Mouse (Mus musculus) lung, embryonic 15.5 days (tissue): ENCODE measurements around the gene Ust. TPM values are rescaled to one million over a fixed set of nuclear protein-coding genes. Genes with fewer than 3 reads are reported as not detected.

Source experiments
- ATAC-seq: fragments of 200-750 bp; cut with Nextera tagmentation; 2 replicates; pipeline ENCODE4 v1.8.0; 2017; ENCODE audit warnings: moderate number of reproducible peaks, borderline replicate concordance; ENCODE audit not compliant: low FRiP score, low TSS enrichment; ENCODE audit errors: extremely low read depth
- H3K27ac ChIP-seq: fragments of 300-500 bp; sonication (generic); 2 replicates; pipeline ENCODE4 v1.5.1; 2015; ENCODE audit warnings: moderate library complexity, mild to moderate bottlenecking, inconsistent platforms
- H3K27me3 ChIP-seq: fragments of 300-500 bp; sonication (generic); 2 replicates; pipeline ENCODE4 v1.6.1; 2015; ENCODE audit warnings: inconsistent platforms
- H3K36me3 ChIP-seq: fragments of 300-500 bp; sonication (generic); 2 replicates; pipeline ENCODE4 v1.6.1; 2015; ENCODE audit warnings: inconsistent platforms
- H3K4me1 ChIP-seq: fragments of 300-500 bp; sonication (generic); 2 replicates; pipeline ENCODE4 v1.6.1; 2015; ENCODE audit warnings: inconsistent platforms
- H3K4me2 ChIP-seq: fragments of 300-500 bp; sonication (generic); 2 replicates; pipeline ENCODE4 v1.6.1; 2015; ENCODE audit warnings: inconsistent platforms, mild to moderate bottlenecking, moderate library complexity
- H3K4me3 ChIP-seq: fragments of 300-500 bp; sonication (generic); 2 replicates; pipeline ENCODE4 v1.5.1; 2015; ENCODE audit warnings: mild to moderate bottlenecking, inconsistent platforms
- H3K9ac ChIP-seq: fragments of 300-500 bp; sonication (generic); 2 replicates; pipeline ENCODE4 v1.6.1; 2015; ENCODE audit warnings: inconsistent platforms
- H3K9me3 ChIP-seq: fragments of 300-500 bp; sonication (generic); 2 replicates; pipeline ENCODE4 v1.6.1; 2016; ENCODE audit warnings: inconsistent platforms
- whole genome bisulfite sequencing: fragments of 180-500 bp; shearing (Covaris S2); methylation state at CpG from one replicate; pipeline ENCODE4 v1.1.7; 2015; 5-methylcytosine and 5-hydroxymethylcytosine counted together
- polyA plus RNA-seq: library from polyadenylated mRNA; unstranded; fragments of >200 nt; fragmentation: Nextera tagmentation; extraction: Ambion mirVana; gene quantifications from 2 replicates; pipeline ENCODE4 v1.2.1, GENCODE M21; 2015

Ust gene
- polyA plus RNA-seq, 1 experiment from 2014 or later: 6.8 TPM

GRCm38 (mm10) chr10:8419496-8420009, 99.1 kb downstream of the Ust start:
- H3K9me3 ChIP-seq: no peaks in the 10 kb centered on the region
- no peak overlapping the region for H3K4me2 ChIP-seq
- H3K36me3 ChIP-seq: no peaks in the 10 kb centered on the region
- H3K9ac ChIP-seq: no peak overlapping the region
- H3K27ac ChIP-seq: no peak overlapping the region
- H3K4me1 ChIP-seq: peaks cover 4% of the 10 kb centered on the region; the same call in 1 of the 2 replicates
- WGBS: 45% methylated on average over 6 of the region's 6 CpGs
- no peaks in the 10 kb centered on the region for H3K27me3 ChIP-seq
- no peak for ATAC-seq
- H3K4me3 ChIP-seq: no peak overlapping the region

- Histone ChIP-seq H3K4me1 (no peaks in the 10 kb centered on the region), H3K9me3 (no peaks in the 10 kb centered on the region), H3K27me3 (no peaks in the 10 kb centered on the region), H3K27ac (no peak overlapping the region), H3K36me3 (no peaks in the 10 kb centered on the region), H3K9ac (no peak overlapping the region), H3K4me2 (no peak overlapping the region), H3K4me3 (no peak overlapping the region)
- 83% methylated on average over 5 of the region's 5 CpGs for WGBS
- no peak for ATAC-seq
These were observed 103.2 kb downstream of the Ust start for GRCm38 (mm10) chr10:8415474-8415873.

- Histone ChIP-seq H3K4me1 (no peaks in the 10 kb centered on the region), H3K9ac (no peak overlapping the region), H3K27ac (no peak overlapping the region), H3K4me3 (no peak overlapping the region), H3K27me3 (no peaks in the 10 kb centered on the region), H3K4me2 (no peak overlapping the region), H3K36me3 (no peaks in the 10 kb centered on the region), H3K9me3 (no peaks in the 10 kb centered on the region)
- WGBS: 84% methylated on average over 7 of the region's 7 CpGs
- ATAC-seq: no peak
These were observed 103.6 kb downstream of the Ust start for GRCm38 (mm10) chr10:8415036-8415435.

- no peak overlapping the region for H3K4me2 ChIP-seq
- no peaks in the 10 kb centered on the region for H3K4me1 ChIP-seq
- no peak for ATAC-seq
- WGBS: 83% methylated on average over 4 of the region's 4 CpGs
- no peak overlapping the region for H3K4me3 ChIP-seq
- H3K9ac ChIP-seq: no peak overlapping the region
- no peaks in the 10 kb centered on the region for H3K27me3 ChIP-seq
- no peaks in the 10 kb centered on the region for H3K36me3 ChIP-seq
- H3K27ac ChIP-seq: no peak overlapping the region
- H3K9me3 ChIP-seq: no peaks in the 10 kb centered on the region
These were observed 113.5 kb downstream of the Ust start for GRCm38 (mm10) chr10:8405141-8405540.

- Histone ChIP-seq H3K9me3 (no peaks in the 10 kb centered on the region), H3K27ac (no peak overlapping the region), H3K4me1 (no peaks in the 10 kb centered on the region), H3K9ac (no peak overlapping the region), H3K4me3 (no peak overlapping the region), H3K36me3 (no peaks in the 10 kb centered on the region), H3K4me2 (no peak overlapping the region), H3K27me3 (no peaks in the 10 kb centered on the region)
- ATAC-seq: no peak
- 78% methylated on average over 2 of the region's 2 CpGs for WGBS
These were observed 126.4 kb downstream of the Ust start for GRCm38 (mm10) chr10:8392226-8392625.

GRCm38 (mm10) chr10:8391264-8391748, 127.3 kb downstream of the Ust start:
- H3K9me3 ChIP-seq: no peaks in the 10 kb centered on the region
- no peaks in the 10 kb centered on the region for H3K27me3 ChIP-seq
- no peak for ATAC-seq
- H3K4me3 ChIP-seq: no peak overlapping the region
- no peaks in the 10 kb centered on the region for H3K4me1 ChIP-seq
- H3K36me3 ChIP-seq: no peaks in the 10 kb centered on the region
- H3K4me2 ChIP-seq: no peak overlapping the region
- H3K27ac ChIP-seq: no peak overlapping the region
- WGBS: 76% methylated on average over 4 of the region's 4 CpGs
- H3K9ac ChIP-seq: no peak overlapping the region

- H3K4me2 ChIP-seq: no peak overlapping the region
- H3K4me3 ChIP-seq: no peak overlapping the region
- no peaks in the 10 kb centered on the region for H3K4me1 ChIP-seq
- H3K27ac ChIP-seq: no peak overlapping the region
- whole genome bisulfite sequencing: 68% methylated on average over 7 of the region's 7 CpGs
- no peaks in the 10 kb centered on the region for H3K36me3 ChIP-seq
- H3K27me3 ChIP-seq: no peaks in the 10 kb centered on the region
- no peaks in the 10 kb centered on the region for H3K9me3 ChIP-seq
- no peak overlapping the region for H3K9ac ChIP-seq
- no peak for ATAC-seq
These were observed 130.4 kb downstream of the Ust start for GRCm38 (mm10) chr10:8388239-8388638.

GRCm38 (mm10) chr10:8369894-8370500, 148.6 kb downstream of the Ust start:
- Histone ChIP-seq H3K36me3 (no peaks in the 10 kb centered on the region), H3K4me3 (no peak overlapping the region), H3K27me3 (no peaks in the 10 kb centered on the region), H3K4me2 (no peak overlapping the region), H3K4me1 (no peaks in the 10 kb centered on the region), H3K27ac (no peak overlapping the region), H3K9me3 (no peaks in the 10 kb centered on the region), H3K9ac (no peak overlapping the region)
- ATAC-seq: no peak
- 68% methylated on average over 10 of the region's 10 CpGs for WGBS

GRCm38 (mm10) chr10:8365816-8366215, 152.8 kb downstream of the Ust start:
- 7% methylated on average over 1 of the region's 1 CpGs for WGBS
- H3K36me3 ChIP-seq: no peaks in the 10 kb centered on the region

GRCm38 (mm10) chr10:8364182-8364581, 154.4 kb downstream of the Ust start:
- 61% methylated on average over 3 of the region's 3 CpGs for WGBS
- H3K27me3 ChIP-seq: no peaks in the 10 kb centered on the region
- no peak for ATAC-seq
- H3K9me3 ChIP-seq: no peaks in the 10 kb centered on the region
- no peak overlapping the region for H3K9ac ChIP-seq
- H3K27ac ChIP-seq: no peak overlapping the region
- H3K4me1 ChIP-seq: no peaks in the 10 kb centered on the region
- H3K36me3 ChIP-seq: no peaks in the 10 kb centered on the region
- H3K4me2 ChIP-seq: no peak overlapping the region
- H3K4me3 ChIP-seq: no peak overlapping the region

More at GRCm38 (mm10) chr10:8365816-8366215, 152.8 kb downstream of the Ust start:
- no peaks in the 10 kb centered on the region for H3K27me3 ChIP-seq
- no peaks in the 10 kb centered on the region for H3K4me1 ChIP-seq
- no peaks in the 10 kb centered on the region for H3K9me3 ChIP-seq
- ATAC-seq: no peak
- H3K4me3 ChIP-seq: no peak overlapping the region
- no peak overlapping the region for H3K9ac ChIP-seq
- H3K27ac ChIP-seq: no peak overlapping the region
- no peak overlapping the region for H3K4me2 ChIP-seq

GRCm38 (mm10) chr10:8363281-8363680, 155.3 kb downstream of the Ust start:
- no peak for ATAC-seq
- 29% methylated on average over 8 of the region's 8 CpGs for WGBS
- Histone ChIP-seq H3K4me3 (no peak overlapping the region), H3K27ac (no peak overlapping the region), H3K4me2 (no peak overlapping the region), H3K9ac (no peak overlapping the region), H3K27me3 (no peaks in the 10 kb centered on the region), H3K9me3 (no peaks in the 10 kb centered on the region), H3K4me1 (no peaks in the 10 kb centered on the region), H3K36me3 (no peaks in the 10 kb centered on the region)

GRCm38 (mm10) chr10:8358286-8359045, 160.2 kb downstream of the Ust start:
- 71% methylated on average over 15 of the region's 15 CpGs for WGBS
- no peak overlapping the region for H3K4me3 ChIP-seq

More at GRCm38 (mm10) chr10:8358286-8359045, 160.2 kb downstream of the Ust start:
- no peak overlapping the region for H3K27ac ChIP-seq
- no peaks in the 10 kb centered on the region for H3K4me1 ChIP-seq
- no peak overlapping the region for H3K4me2 ChIP-seq
- H3K36me3 ChIP-seq: no peaks in the 10 kb centered on the region
- H3K9me3 ChIP-seq: no peaks in the 10 kb centered on the region
- no peaks in the 10 kb centered on the region for H3K27me3 ChIP-seq
- no peak overlapping the region for H3K9ac ChIP-seq
- ATAC-seq: no peak
